Mouse (Mus musculus) ovary, adult 18-20 months (tissue): ENCODE results near the gene Dgkh.
A peak's percentile ranks its signal among the peaks of the same experiment; 100 is the strongest.
"Not testable (repeated sequence)": the region's sequence is repeated elsewhere in the genome, so short reads cannot be mapped to it uniquely, and the experiment has no call there.

ENCODE experiments used
- DNase-seq: peaks from one replicate; pipeline ENCODE4 v3.0.0; 2022; ENCODE audit warnings: low spot score, mixed read lengths

The Dgkh gene

DNA sequence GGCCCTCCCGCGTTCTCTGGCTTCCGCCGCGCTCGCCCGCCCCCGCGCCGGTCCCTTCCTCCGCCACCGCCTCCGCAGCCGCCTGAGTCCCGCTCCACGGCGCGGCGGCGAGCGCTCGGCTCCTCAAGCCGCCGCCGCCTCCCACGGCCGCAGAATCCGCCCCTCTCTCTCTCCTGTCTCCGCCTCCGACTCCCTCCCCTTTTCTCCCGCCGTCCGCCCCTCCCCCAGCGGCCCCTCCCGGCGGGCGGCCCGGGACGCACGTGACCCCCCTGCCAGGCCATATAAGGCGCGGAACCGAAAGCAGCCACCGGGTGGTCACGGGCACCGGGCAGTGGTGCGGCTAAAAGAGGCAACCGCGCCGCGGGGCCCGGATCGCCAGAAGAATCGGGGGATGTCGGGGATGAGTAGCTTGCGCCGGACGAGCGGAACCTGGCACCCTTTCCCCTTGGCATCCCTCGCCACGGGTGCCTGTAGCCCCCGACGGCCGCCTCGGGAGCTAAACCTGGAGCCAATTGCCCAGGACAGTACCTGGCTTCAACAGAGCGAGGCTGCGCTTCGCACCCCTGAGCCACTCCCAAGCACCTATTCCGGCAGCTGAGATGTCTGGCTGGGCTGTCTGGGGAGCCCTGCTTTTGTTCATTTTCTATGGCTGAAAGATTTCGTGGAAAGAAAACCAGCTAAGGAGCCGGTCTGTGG lies at the start of gene Dgkh:
Gene Dgkh (minus strand): TSS at position 160 of the 696 bp plus-strand sequence.
- DNase-seq = peak; percentile 85

GRCm38 (mm10) chr14:78777215-78777614 lies 44.6 kb upstream of the Dgkh start:
- DNase-seq = no peak

- DNase-seq = no peak
Measured at GRCm38 (mm10) chr14:78776659-78777058, 44.1 kb upstream of the Dgkh start.

- DNase-seq = no peak
Measured at GRCm38 (mm10) chr14:78775699-78776098, 43.1 kb upstream of the Dgkh start.

DNA sequence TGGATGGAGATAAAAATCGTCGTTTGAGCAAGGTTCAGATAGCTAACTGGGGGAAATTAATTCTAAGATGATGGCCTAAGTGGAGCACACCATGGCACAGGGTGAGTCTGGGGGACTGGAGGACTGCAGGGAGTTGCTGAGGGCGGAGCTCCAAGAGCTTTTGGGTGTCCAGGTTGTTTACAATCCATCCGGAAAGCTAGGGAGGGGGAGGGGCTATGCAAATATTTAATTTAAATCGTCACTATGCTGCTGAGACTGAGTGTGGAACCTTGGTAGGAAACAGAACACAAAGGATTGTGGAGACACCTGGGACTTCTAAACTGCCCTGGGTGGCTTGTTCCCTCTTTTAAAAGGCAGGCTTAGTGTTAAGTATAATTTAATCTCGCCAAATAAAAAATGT lies 42.6 kb upstream of the Dgkh start:
- no peak for DNase-seq

DNA sequence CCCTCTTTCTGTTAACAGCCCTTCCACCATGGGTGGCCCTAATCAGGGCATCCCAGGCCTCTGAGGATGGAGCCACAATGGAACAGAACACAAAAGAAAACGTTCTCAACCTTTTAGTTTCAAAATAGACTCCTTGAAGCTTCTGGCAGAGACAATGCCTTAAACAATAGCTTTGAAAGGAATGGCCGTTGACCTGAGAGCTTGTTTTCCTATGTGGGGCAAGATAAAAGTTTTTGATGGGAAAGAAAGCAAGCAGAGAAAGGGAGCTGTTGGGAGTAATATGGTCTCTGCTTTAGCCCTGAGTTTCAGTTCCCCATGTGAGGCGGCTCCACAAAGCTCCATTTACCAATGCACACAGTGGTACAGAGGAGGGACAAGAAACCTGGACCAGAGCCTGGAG lies 37.9 kb upstream of the Dgkh start:
- DNase-seq = no peak

DNA sequence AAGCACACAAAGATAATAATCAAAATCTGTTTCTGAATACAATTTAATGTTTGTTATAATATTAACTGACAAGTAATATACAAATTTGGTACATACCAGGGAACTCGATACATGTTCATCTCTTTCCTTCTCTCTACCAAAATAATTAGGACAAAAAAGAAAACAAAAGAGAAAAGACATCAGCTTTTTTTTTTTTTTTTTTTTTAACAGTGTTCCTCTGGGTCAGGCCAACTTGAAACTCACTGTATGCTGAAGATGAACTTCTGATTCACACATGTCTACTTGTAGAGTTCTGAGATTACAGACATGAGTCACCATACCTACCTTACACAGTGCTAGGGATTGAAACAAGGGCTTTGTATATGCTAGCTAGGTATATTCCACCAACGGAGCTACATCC lies 28.5 kb upstream of the Dgkh start:
- DNase-seq = no peak

DNA sequence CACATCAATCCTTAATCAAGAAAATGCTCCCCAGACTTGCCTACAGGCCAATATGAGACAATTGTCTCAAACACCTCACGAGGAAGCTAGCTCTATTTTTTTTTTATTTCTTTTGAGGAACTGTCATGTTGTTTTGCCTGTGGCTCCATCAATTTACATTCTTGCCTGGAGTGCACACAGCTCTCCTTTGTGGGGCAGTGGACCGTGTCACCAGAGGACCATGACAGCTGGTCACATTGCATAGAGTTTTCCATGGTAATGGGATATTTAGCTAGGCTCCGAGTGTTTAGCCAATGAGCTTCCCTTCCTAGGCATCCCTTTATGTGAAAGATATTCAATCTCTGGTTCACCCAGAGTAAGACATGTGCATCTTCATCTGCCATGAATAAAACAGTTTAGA lies 26.9 kb upstream of the Dgkh start:
- DNase-seq = no peak

- peak; percentile 11 for DNase-seq
Measured at GRCm38 (mm10) chr14:78755316-78755715, 22.7 kb upstream of the Dgkh start.

DNA sequence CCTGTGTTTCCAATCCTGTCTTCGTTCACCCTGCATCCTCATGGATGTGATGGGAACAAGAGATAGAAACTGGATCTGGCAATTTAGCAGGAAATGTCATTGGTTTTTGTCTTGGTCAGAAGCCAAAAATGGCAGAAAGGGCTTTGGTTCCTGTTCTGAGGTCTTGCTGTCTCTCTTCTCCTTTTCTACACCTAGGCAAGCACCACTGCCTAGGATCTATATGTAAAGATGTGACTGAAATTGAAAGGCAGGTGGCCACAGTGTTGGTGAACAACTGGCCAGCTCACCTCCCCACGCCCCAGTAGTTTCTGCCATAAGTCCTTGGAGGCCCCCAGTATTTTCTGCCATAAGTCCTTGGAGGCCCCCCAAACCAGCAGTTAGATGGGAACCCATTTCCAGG lies 16.1 kb upstream of the Dgkh start:
- DNase-seq = no peak

DNA sequence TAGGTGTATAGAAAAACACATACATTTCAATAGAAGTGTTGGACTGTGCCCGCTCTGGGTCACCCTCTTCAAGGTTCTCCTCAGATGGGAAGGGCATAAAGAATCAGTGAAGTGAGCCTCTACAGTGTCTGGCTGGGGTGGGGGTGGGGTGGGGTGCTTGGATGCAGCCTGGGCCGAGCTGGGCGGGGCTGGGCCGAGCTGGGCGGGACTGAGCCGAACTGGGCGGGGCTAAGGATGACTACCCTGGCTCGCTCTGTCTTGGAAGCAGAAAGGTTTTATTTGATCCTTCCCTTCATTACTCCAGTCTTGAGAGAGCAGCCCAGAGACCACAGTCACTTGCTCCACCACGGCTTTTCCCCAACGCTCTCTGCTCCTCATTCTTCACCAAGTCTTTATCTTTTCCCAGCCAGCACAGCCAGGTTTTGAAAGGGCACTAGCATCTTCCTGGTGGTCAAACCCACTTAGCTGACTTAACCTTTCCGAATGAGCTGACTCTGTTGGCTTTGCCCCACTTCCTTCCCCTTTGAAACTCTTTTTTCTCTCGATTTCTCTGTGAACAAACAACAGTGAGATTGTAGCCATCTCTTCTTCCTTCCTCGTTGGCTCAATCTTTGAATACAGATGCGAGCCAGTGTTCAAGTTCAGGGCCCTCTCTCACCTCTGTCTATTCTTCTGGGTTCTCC lies 15.5 kb upstream of the Dgkh start:
- DNase-seq = no peak

DNA sequence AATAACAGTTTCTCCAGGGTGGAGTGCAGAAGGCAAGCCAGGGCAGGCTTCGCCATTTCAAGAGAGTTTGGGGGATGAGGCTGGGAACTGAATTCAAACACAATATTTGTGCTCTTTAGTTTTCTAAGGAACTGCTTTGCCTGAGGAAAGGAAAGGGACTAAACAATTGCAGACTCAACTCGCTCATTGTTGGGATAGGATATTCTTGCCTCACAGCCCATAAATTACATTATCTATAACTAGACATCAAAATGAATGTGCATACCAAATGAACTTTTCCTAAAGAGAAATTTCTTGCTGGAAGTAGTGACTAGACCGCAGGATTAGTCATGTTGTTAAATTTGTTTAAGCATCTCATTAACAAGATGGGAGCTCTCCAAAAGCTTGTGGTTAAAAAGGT lies 14.9 kb upstream of the Dgkh start:
- DNase-seq = no peak

GRCm38 (mm10) chr14:78734605-78735004 lies 2.0 kb upstream of the Dgkh start:
- no peak for DNase-seq

GRCm38 (mm10) chr14:78734203-78734602 lies 1.6 kb upstream of the Dgkh start:
- DNase-seq = not testable (repeated sequence)

DNA sequence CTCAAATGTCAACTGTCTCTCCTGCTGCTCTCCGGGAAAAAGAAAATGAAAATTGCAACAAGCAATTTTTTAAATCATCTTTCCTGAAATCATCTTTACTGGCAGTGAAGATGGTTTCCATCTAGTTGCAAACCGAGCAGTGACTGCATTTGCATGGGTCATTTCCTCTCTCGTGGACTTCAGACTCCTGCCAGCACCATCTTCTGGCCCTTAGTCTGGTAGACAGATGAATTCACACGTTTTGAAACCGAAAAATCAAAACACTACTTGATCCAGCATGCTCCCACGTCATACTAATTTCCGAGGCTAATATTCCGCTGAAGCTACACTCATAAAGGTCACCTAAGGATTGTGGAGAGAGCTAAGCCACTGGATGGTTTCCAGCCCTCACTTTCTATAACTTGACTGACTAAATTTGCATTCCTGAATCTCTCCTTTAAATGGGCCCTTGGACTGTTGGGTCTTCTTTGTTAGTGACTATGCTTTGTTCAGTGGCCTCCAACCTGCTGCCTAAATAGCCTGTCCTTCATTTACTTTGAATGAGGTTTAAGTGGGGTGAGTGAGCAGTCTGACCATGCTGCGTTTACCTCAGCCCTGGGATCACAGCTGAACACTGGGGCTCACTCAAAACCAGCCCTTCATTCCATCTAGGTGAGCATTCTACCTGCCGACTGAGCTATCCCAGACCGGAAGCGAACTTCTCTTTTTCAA lies 945 bp upstream of the Dgkh start:
- DNase-seq = no peak

DNA sequence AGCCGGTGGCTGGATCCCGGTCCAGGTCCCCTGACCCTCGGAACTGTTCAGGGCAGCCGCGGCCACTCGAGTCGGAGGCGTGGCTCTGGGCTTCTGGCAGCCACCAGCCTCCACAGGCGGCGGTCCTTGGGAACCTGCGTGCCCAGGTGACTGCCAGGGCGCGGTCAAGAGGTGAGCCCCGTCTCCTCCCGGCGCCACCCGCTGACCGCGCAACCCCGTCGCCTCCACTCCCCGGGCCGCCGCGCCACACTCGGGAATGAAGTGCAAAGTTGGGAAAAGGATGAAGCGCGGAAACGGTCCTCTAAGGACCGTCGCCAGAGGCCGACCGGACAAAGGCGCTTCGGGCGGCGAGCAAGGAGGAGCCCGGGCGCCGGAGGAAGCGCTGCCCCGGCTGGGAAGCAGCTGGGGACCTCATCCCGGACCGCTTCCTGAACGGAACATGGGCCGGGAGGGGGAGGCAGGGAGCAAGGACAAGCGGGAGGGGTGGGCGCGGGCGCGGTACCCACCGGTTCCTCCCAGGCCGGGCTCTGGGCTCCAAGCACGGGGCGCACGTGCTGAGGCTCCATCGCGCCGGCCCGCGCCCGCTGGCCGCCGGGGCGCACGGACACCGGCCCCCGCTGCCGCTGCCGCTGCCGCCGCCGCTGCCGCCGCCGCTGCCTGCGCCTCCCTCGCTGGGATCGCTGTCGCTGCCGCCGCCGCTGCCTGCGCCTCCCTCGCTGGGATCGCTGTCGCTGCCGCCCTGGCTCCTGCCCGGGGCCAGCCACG lies 542 bp downstream of the Dgkh start:
- DNase-seq = no peak

GRCm38 (mm10) chr14:78731240-78731639 lies 1.3 kb downstream of the Dgkh start:
- DNase-seq = no peak

DNA sequence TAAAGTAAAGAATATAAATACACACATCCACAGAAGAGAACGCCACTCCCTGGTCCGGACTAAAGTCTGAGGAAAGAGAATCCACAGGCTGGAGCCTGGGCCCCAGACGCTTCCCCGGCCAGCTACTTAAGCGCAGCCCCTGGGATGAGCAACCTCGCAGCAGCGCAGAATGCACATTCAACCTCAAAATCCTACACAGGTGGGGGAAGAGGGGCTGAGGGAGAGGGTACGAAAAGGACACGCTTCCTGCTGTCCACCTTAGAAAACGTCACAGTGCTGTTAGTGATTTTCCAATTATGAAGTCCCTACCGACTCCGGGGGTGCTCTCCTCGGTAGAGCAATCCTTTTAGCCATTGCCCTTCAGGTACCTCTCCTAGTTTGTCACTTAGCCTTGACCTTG lies 6.6 kb downstream of the Dgkh start:
- DNase-seq = no peak

- no peak for DNase-seq
Measured at GRCm38 (mm10) chr14:78725307-78725956, 7.1 kb downstream of the Dgkh start.

GRCm38 (mm10) chr14:78724414-78725306 lies 7.9 kb downstream of the Dgkh start:
- DNase-seq = peak; percentile 44

GRCm38 (mm10) chr14:78723655-78724054 lies 8.9 kb downstream of the Dgkh start:
- not testable (repeated sequence) for DNase-seq
